Mouse (Mus musculus) olfactory bulb, adult 2 months (tissue): Measurements from ENCODE around the gene Itpk1. TPM values are rescaled to one million over a fixed set of nuclear protein-coding genes. Genes with fewer than 3 reads are reported as not detected.
A peak's percentile ranks its signal among the peaks of the same experiment; 100 is the strongest.

Experiments
- H3K27ac ChIP-seq: fragments of 200-500 bp; 2 replicates; pipeline ENCODE4 v1.5.1; 2012; ENCODE audit warnings: low read depth, low read length; ENCODE audit not compliant: insufficient read depth
- H3K4me1 ChIP-seq: fragments of 200-500 bp; 2 replicates; pipeline ENCODE4 v1.6.1; 2012; ENCODE audit warnings: low read length; ENCODE audit not compliant: control insufficient read depth, insufficient read depth
- H3K4me3 ChIP-seq: fragments of 200-500 bp; 2 replicates; pipeline ENCODE4 v1.5.1; 2012; ENCODE audit warnings: mild to moderate bottlenecking, low read depth, low read length, moderate library complexity; ENCODE audit not compliant: insufficient read depth
- CTCF ChIP-seq: fragments of 200-500 bp; IDR thresholded peaks from 2 replicates; pipeline ENCODE4 v1.5.1; 2012; ENCODE audit warnings: low read depth, mild to moderate bottlenecking, low read length, moderate library complexity; ENCODE audit not compliant: insufficient read depth
- POLR2A ChIP-seq: fragments of 200-500 bp; IDR thresholded peaks from 2 replicates; pipeline ENCODE4 v1.6.1; 2012; ENCODE audit warnings: mild to moderate bottlenecking, low read depth, low read length, moderate library complexity; ENCODE audit not compliant: insufficient read depth
- WGBS: fragments of 180-500 bp; shearing (Covaris S2); methylation state at CpG from one replicate; pipeline ENCODE4 v1.1.7; 2018; 5-methylcytosine and 5-hydroxymethylcytosine counted together
- polyA plus RNA-seq: library from polyadenylated mRNA; stranded (reverse); fragments of >200 nt; gene quantifications from 2 replicates; pipeline ENCODE4 v1.2.4, GENCODE M21; 2012; ENCODE audit warnings: low replicate concordance; ENCODE audit not compliant: missing spikeins, insufficient read depth, insufficient read length

Gene Itpk1
- polyA plus RNA-seq, 1 experiment, result not detected

DNA sequence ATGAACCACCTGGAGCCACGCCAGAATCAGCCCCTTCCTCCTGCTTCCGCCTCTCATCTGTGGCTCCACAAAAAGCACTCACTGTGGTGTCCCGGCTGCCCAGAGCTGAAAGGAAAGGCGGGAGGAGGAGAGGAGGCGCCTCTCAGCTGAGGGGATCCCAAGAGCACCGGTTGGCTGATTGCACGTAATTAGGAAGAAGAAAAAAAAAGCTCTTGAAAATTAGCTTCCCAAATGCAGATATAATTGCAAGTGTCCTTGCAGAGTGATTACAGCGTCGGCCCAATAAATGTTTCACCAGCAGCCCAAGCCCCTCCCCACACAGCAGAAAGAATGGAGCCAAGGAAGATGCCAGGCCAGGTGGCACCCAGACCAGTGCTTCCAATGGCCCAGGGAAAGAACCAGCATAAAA is 19.2 kb downstream of the Itpk1 start:
- TF ChIP-seq POLR2A, result no peak
- TF ChIP-seq CTCF, result no peak
- Histone ChIP-seq H3K4me3 (no peak overlapping the region), H3K4me1 (peaks cover 50% of the 10 kb centered on the region), H3K27ac (peak overlapping the region; percentile 25; the same call in 1 of the 2 replicates)
- WGBS, result 17% methylated on average over 9 of the region's 9 CpGs

DNA sequence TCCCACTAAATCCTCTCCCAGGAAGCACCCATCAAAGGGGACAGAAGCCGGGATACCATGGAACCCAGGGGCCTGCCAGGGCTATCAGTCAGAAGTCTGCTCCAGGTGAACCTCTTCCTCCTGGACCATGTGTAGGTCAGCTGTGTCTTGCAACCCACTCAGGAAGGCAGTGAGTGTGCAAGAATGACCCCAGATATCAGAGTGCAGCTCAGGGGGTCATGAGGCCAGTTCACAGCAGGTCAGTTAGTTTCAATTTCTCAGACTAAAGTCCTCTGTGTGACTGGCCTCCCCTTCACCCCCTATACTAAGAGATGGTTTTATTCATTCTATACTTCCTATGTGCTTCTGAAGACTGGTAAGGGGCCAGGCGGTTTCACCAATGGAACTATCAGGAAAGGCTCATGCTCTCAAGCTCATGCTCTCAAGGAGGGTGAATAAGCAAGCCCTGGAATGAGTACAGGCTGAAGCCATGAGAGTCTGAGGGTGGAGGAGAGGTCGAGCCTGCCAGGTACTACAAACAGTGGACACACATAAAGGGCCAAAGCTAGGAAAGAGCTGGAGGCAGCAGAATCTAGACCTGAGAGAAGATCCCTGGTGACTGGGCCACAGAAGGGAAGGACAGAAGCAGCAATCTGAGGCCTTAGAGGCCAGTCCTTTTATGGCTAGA is 19.9 kb downstream of the Itpk1 start:
- H3K4me3 ChIP-seq, result no peak overlapping the region
- peak overlapping the region; percentile 25; the same call in 1 of the 2 replicates for H3K27ac ChIP-seq
- 69% methylated on average over 3 of the region's 3 CpGs for WGBS
- no peak for TF ChIP-seq POLR2A
- TF ChIP-seq CTCF, result no peak
- H3K4me1 ChIP-seq, result peaks cover 54% of the 10 kb centered on the region

DNA sequence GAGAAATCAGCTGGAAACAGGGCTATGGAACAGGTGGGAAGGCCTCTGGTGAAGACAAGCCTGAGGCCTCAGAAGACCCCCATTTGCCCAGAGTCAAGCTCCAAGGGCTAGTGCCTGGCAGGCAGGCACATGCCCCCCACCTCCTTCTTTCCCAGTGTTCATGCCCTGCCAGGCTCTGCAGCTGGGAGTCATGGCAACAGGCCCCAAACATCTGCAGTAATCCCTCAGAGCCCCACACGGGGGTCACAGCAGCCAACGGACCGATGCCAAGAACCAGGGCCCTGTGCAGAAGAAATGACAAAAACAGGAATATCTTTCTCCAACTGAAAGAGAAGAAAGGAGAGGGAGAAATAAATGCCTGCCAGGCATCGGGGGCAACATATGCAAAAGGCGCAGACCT is 20.8 kb downstream of the Itpk1 start:
- WGBS, result 45% methylated on average over 5 of the region's 5 CpGs

DNA sequence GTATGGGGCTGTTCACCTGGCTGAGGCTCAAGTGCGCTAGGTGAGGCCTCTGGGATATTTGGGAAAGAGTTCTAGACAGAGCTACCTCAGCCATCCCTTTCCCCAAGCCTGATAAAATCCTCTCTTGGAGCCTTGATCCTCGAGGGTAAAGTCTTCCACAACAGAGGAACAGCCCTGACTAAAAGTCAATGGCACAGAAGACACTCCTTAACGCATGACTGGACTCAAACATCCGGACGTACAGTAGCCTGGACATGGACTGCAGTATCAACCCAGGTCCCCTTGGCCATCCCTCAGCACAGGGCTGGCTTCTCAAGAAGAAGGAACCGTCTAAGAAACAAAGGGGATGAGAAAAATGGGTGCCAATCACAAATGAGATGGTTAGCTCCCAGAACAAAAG is 21.3 kb downstream of the Itpk1 start:
- H3K27ac ChIP-seq, result no peak overlapping the region
- no peak overlapping the region for H3K4me3 ChIP-seq
- TF ChIP-seq CTCF, result no peak
- no peak for TF ChIP-seq POLR2A
- peaks cover 65% of the 10 kb centered on the region for H3K4me1 ChIP-seq
- WGBS, result 67% methylated on average over 6 of the region's 6 CpGs

More for the DNA sequence above, 20.8 kb downstream of the Itpk1 start:
- Histone ChIP-seq H3K4me1 (peaks cover 60% of the 10 kb centered on the region), H3K27ac (peak overlapping the region; percentile 16), H3K4me3 (no peak overlapping the region)
- TF ChIP-seq CTCF (no peak), POLR2A (no peak)

DNA sequence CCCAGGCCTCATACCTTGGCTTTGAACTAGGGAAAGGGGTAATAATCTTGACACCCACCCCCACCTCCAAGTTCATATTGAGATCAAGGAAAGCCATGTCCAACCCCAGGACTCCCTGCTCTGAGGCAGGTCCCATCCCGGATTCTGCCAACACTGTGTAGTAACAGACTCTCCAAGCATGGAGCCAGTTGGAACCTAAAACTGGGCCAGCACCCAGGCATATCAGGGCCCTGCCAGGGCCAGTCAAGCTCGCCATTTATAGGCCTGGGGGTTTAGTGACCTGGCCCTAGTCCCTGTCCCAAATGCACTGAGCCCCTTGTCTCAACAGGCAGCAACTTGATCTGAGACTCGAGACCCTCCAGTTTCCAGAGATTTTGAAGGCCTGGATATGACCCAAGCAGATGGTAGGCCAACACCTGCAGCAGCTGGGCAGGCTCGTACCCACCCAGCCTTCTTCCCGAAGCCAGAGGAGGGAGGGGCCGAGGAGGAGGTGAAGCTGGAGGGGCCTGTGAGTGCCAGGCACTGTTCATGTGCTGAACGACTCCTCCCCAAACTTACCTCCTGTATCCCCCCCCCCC is 21.9 kb downstream of the Itpk1 start:
- Histone ChIP-seq H3K27ac (no peak overlapping the region), H3K4me3 (no peak overlapping the region), H3K4me1 (peaks cover 68% of the 10 kb centered on the region)
- TF ChIP-seq CTCF, result no peak
- no peak for TF ChIP-seq POLR2A
- WGBS, result 56% methylated on average over 6 of the region's 7 CpGs

DNA sequence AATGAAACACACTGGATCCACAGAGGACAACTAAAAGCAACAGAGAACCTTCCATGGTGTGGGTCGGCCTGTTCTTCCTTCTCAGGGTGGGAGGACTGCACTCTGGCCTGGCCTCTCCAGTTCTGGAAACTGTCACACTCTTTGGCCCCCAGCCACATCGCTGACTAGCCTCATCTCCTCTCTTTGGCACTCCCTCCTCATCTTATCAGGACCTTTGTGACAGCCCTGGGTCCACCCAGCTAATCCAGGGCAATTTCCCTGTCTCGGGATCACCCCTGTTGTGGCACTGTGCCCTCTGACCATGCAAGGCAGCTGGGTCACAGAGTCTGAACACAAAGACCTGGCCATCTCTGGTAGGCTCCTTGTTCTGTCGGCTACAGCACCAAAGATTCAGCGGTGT is 22.6 kb downstream of the Itpk1 start:
- Histone ChIP-seq H3K4me3 (no peak overlapping the region), H3K4me1 (peaks cover 74% of the 10 kb centered on the region), H3K27ac (no peak overlapping the region)
- WGBS, result 80% methylated on average over 5 of the region's 5 CpGs
- TF ChIP-seq POLR2A (no peak), CTCF (no peak)

DNA sequence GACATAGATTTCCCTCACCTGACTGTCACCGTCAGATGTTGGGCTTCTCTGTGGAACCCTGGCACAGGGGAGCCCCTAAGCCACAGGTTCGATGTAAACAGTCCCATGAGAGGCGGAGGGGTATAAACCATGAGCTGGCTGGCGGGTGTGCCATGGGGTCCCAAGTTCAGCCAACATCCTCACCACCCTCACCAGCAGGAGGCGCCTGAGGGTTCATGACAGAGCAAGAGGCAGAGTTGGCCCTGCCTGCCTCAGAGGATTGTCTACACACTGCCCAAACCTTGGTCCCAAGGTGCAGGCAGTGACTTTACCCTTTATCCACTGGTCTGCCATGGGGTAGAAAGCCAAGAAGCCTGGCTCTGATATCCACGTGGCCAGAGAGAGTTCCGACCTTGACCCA is 23.1 kb downstream of the Itpk1 start:
- no peak for TF ChIP-seq POLR2A
- TF ChIP-seq CTCF, result 0 out of 2 replicates have a peak, but pooled peaks have one; percentile 15
- H3K4me1 ChIP-seq, result peaks cover 75% of the 10 kb centered on the region
- WGBS, result 92% methylated on average over 7 of the region's 7 CpGs
- H3K27ac ChIP-seq, result no peak overlapping the region
- H3K4me3 ChIP-seq, result no peak overlapping the region

DNA sequence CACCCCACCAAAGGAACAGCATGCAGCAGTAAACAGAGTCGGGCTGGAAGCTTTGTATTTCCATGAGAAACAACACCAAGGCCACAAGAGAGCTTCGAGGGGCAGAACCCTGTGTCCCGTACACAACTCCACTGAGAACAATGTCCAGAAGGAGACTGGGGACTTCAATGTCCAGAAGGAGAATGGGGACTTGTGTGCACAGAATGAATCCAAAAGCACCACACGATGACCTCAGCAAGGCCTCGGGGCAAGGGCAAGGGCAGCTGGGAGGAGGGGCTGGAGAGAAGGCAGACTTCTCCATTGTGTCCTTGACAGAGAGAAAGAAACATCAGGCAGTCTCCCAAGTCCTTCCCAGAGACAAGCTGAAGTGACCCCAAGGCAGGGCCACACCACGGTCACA is 25.9 kb downstream of the Itpk1 start:
- WGBS, result 46% methylated on average over 6 of the region's 6 CpGs
- H3K4me1 ChIP-seq, result peaks cover 55% of the 10 kb centered on the region
- H3K4me3 ChIP-seq, result no peak overlapping the region
- H3K27ac ChIP-seq, result no peak overlapping the region
- no peak for TF ChIP-seq POLR2A
- TF ChIP-seq CTCF, result 0 out of 2 replicates have a peak, but pooled peaks have one; percentile 18

DNA sequence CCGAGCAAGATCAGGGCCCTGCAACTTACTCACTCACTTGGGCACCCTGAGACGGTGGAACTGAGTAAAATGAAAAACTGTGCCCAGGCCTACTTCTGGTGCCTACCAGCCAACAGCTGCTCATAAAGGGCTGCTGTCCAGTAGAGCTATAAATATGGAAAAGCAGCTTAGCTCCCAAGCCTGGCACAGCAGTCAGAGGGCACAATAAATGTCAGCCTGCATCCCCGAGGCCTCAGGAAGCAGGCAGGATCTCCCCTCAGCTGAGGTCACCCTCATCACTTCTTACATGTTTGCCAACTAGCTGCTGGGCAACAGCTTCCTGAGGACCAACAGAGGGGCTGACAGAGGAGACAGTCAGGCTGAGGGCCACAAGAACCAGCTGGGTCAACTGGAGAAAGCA is 27.6 kb downstream of the Itpk1 start:
- TF ChIP-seq CTCF (no peak), POLR2A (no peak)
- H3K27ac ChIP-seq, result no peak overlapping the region
- WGBS, result 57% methylated on average over 3 of the region's 3 CpGs
- peaks cover 47% of the 10 kb centered on the region for H3K4me1 ChIP-seq
- H3K4me3 ChIP-seq, result no peak overlapping the region
